Mouse (Mus musculus) adrenal gland, postnatal 14 days (tissue): ENCODE results near the gene Vstm4. TPM values are rescaled to one million over a fixed set of nuclear protein-coding genes. Genes with fewer than 3 reads are reported as not detected.

Experiments
- DNase-seq: peaks from one replicate; pipeline ENCODE4 v3.0.0; 2021; ENCODE audit warnings: mixed read lengths
- total RNA-seq: library from RNA; stranded (reverse); gene quantifications from 2 replicates; pipeline ENCODE4 v1.2.3, GENCODE M21; 2021

Gene Vstm4
- total RNA-seq, 1 experiment from 2014 or later = 18.0 TPM

GRCm38 (mm10) chr14:32950312-32951301, 94.1 kb downstream of the Vstm4 start:
- peak; percentile 36 for DNase-seq

- DNase-seq = peak; percentile 43
Observed at GRCm38 (mm10) chr14:32956486-32956885, 99.9 kb downstream of the Vstm4 start.

- peak; percentile 35 for DNase-seq
Observed at GRCm38 (mm10) chr14:32958671-32959070, 102.1 kb downstream of the Vstm4 start.

- DNase-seq = peak; percentile 79
Observed at GRCm38 (mm10) chr14:32960481-32960880, 103.9 kb downstream of the Vstm4 start.

DNA sequence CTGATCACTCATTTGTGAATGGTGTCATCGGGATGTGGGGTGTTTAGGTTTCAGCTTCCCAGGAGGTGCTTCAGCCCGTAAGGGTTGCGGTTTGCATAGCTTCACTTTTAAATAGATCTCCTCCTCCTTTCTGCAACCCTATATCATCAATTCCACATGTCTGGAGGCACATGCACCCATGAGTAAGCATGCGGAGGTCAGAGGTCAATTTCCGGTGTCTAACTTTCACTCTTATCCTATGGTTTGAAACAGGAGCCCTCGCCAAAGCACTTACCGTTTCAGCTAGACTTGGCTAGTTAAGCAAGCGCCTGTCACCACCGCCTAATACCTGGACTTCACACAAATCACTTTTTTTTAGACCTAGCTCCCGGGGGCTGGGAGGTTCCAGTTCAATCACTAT, 108.2 kb downstream of the Vstm4 start:
- DNase-seq = no peak

DNA sequence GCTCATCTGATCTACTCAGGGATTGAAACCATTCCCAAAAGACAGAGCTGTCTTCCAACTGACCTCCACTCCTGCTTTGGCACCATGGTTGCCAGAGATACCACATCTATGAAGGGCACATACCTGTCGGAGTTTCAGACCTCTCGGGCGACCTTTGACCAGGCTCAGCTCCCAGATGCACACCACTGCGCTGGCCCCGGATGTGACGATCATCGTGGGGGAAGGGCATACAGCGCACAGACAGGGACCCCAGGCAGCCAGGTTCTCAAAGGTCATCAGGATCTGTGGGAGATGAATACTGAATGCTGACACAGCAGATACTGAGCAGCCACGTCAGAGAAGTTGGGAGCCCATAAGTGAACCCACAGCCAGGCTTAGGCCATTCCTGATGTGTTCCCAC, 114.1 kb downstream of the Vstm4 start:
- no peak for DNase-seq

DNA sequence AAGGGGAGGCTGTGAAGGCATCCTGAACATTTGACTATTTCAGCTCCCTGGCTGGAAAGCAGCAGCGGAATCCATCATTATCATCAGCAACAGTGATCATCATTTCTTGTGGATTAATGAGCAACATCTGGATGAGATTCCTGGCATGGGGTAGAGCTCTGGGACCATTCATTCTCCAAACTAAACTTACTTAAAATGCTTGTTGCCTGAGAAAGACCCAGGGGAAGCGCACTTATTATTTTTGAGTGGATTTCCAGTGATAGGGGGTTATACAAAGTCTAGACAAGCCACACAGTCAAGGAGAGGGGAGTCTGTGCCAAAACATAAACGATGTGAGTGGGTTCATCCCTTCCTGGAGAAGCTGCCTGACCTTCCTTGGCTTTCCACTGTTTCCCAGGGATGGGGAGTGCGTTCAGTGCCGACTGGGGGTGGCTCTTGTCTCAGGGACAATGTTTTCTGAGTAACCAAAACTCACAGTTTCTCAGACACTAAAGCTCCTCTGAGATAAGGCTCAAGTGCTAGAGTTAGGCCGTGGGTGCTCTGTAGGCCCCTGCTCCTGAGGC, 127.7 kb downstream of the Vstm4 start:
- DNase-seq = no peak

DNA sequence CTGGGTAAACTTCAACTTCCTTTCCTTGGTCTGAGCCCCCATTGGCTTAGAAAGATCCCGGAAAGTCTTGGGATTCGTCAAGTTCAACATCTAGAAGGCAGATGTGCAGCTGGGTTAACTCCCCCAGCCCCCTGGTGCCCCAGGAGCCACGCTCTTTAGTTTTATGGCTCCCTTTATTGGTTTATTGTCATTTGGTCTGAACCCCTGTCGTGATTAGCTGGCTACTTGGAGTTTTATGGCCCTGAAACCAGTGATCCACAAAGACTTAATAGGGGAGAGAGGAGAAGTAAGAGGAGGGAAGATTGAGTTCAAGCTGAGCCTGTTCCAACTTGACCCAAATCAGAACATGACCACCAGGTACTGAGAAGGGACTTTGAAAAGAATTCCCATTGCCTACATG, 130.1 kb downstream of the Vstm4 start:
- no peak for DNase-seq

Other genes with a start within 250 kb of the Vstm4 start
- gene 3425401B19Rik, start 171.5 kb upstream of the Vstm4 start, total RNA-seq = 0.11 and 0.49 TPM in 2 replicates
- 1.4 and 2.0 TPM in 2 replicates for gene Tmem273, start 70.8 kb upstream of the Vstm4 start, total RNA-seq
- gene Fam170b, start 22.8 kb upstream of the Vstm4 start, total RNA-seq = not detected in 2 replicates
- 0.48 and 0.60 TPM in 2 replicates for gene Lrrc18, start 134.6 kb downstream of the Vstm4 start, total RNA-seq